Mouse (Mus musculus): Measurements from ENCODE around the gene Col13a1. TPM values are rescaled to one million over a fixed set of nuclear protein-coding genes. Genes with fewer than 3 reads are reported as not detected.

Gene Col13a1
- total RNA-seq, 2 experiments from 2014 or later = 1.7 to 2.4 TPM

- no peak for DNase-seq (ENCODE audit: low spot score in 2 of 2)
Observed at GRCm38 (mm10) chr10:61831251-61831650, 147.7 kb downstream of the Col13a1 start.

GRCm38 (mm10) chr10:61830817-61831216 lies 148.1 kb downstream of the Col13a1 start:
- DNase-seq (ENCODE audit: low spot score in 2 of 2) = no peak

- DNase-seq (ENCODE audit: low spot score in 2 of 2) = no peak
Observed at GRCm38 (mm10) chr10:61829046-61829445, 149.9 kb downstream of the Col13a1 start.

DNA sequence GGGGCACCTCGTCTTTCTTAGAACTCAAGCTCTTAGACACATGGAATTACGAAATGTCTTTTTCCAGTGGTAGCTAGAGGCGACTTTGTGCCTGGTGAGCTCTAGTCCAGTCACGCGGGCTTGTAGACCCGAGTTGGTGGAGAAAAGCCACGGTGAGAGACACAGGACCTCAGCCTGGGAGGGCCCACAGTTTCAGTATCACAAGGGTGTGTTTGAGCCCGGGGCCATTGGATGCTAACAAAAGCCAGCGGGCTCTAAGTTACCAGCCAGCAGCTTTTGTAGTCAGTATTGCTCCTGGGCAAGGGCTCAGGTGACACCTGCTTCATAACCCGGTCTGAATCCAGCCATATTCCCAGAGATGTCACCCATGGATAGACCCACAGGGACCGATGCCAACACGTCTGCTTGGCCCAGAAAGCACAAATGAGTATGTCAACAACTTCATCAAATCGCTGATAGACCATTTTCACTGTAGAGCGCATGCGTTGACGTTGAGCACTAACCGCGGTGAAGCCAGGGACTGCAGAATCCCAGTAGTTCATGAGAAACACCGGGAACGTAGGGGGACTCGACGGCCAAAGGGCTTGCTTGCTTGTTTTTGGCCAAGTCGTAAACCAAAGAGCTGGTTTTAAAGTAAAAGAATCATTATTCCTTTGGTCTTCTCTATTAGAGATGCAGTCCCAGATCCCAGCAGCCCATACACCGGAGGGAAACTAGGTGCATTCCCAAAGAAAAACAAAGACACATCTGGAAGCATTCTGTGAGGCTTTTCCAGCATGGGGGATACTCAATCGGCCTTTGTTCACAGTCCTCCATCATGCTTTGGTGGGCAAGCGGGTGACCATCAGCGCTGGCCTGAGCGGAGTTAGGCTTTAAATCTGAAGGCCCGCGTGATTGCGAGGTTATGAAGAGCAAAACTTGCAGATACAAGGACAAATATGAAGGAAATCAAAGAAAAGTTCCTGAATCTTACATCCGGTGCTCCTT lies 150.7 kb downstream of the Col13a1 start:
- DNase-seq (ENCODE audit: low spot score in 2 of 2) = no peak

DNA sequence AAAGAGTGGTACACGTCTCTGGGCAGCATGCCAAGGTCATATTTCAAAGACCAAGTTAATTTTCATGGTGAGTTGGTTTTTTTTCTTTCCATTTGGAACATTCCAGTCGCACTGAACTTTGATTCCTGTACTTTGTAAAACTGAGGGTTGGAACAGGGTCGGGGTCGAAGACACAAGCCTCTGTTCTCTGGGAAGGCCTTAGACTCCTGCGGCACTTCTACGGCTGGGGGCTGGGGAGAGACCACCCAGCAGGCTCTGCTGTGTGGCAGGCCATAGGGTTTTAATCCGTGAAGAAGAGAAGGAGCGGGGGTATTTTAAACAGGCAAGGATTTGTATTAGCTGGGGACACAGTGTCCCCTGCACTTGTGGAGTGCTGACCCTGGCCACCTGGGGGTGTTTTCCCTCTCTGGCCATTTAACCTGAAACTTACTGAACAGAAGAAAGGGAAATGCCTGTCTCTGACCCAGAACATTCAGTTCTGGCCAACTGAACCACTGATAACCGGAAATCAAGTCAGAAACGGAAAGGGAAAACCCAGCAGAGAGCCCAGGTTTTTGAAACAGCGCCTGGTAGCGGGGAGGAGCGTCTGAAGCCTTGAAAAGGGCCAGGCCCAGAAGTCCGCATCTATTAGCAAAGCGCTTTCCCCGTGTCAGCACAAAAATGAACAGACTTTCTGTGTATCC lies 152.0 kb downstream of the Col13a1 start:
- DNase-seq (ENCODE audit: low spot score in 2 of 2) = no peak

- no peak for DNase-seq (ENCODE audit: low spot score in 2 of 2)
Observed at GRCm38 (mm10) chr10:61825979-61826752, 152.7 kb downstream of the Col13a1 start.

GRCm38 (mm10) chr10:61825536-61825935 lies 153.4 kb downstream of the Col13a1 start:
- DNase-seq (ENCODE audit: low spot score in 2 of 2) = no peak

DNA sequence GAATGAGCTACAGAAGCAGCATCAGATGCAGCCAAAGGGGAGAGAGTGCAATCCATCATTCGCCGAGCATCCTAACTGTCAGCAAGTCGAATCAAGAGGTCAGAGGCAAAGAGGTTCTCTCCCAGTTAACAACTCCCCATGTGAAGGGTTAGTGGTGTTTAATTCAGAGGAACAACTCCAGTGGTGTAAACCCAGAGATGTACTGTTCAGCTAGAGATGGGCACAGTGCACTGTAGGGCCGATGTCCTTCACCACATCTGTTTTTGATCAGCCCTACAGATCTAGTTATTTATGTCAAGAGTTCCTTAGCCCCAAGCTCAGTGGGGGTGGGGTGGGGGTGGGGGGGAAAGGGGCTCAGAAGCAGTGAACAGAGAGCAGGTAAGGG lies 155.2 kb downstream of the Col13a1 start:
- DNase-seq (ENCODE audit: low spot score in 2 of 2) = no peak

GRCm38 (mm10) chr10:61822968-61823730 lies 155.8 kb downstream of the Col13a1 start:
- DNase-seq (ENCODE audit: low spot score in 2 of 2) = no peak

- no peak for DNase-seq (ENCODE audit: low spot score in 2 of 2)
Observed at GRCm38 (mm10) chr10:61820050-61820449, 158.9 kb downstream of the Col13a1 start.

DNA sequence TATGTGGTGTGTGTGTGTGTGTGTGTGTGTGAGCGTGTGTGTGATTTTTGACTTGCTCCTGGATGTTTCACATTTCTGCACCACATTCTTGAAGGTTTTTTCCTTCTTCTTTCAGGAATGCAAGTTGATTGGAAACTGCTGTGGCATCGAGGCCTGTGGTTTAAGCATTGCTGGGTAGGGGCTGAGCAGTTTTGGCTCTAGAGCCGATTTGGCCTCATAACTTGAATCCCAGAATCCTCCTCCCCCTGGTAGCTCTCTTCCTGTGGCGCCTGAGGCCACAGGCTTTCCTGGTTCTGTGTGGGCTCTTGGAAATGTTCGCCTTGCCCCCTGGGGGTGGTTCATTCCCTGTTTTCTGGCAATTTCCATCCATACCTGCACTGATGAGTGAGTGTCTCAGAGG lies 166.9 kb downstream of the Col13a1 start:
- no peak for DNase-seq (ENCODE audit: low spot score in 2 of 2)

GRCm38 (mm10) chr10:61798133-61798576 lies 180.8 kb downstream of the Col13a1 start:
- DNase-seq (ENCODE audit: low spot score in 2 of 2) = peak; percentile 56 to 68

- no peak for DNase-seq (ENCODE audit: low spot score in 2 of 2)
Observed at GRCm38 (mm10) chr10:61795458-61795857, 183.4 kb downstream of the Col13a1 start.

GRCm38 (mm10) chr10:61794971-61795370 lies 183.9 kb downstream of the Col13a1 start:
- no peak for DNase-seq (ENCODE audit: low spot score in 2 of 2)

DNA sequence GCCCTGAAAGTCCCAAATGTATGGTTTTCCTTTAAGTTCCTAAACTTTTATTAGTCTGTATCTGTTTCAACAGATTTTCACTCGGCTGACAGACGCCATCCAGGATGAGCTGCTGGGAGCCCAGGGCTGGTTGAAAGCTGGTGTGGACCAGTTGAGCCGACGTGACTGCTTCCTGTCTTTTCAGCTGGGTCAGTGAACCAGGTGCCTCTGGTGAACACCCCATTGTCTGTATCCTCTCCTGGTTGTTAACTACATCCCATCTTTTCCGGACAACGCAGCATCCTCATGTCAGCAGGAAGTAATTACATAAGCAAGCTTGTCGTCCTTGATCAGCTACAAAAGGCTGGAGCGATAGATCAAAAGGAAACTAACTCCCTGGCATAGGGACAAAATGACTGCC lies 185.9 kb downstream of the Col13a1 start:
- DNase-seq (ENCODE audit: low spot score in 2 of 2) = no peak

- no peak for DNase-seq (ENCODE audit: low spot score in 2 of 2)
Observed at GRCm38 (mm10) chr10:61788499-61788898, 190.4 kb downstream of the Col13a1 start.
